Mouse (Mus musculus): ENCODE measurements at regions not wholly inside any gene's neighbourhood (a gene's known extent, or its start where the extent isn't known, plus 50 kb on each side); places are given as distances from the start of the nearest gene placed in this dataset.

DNA sequence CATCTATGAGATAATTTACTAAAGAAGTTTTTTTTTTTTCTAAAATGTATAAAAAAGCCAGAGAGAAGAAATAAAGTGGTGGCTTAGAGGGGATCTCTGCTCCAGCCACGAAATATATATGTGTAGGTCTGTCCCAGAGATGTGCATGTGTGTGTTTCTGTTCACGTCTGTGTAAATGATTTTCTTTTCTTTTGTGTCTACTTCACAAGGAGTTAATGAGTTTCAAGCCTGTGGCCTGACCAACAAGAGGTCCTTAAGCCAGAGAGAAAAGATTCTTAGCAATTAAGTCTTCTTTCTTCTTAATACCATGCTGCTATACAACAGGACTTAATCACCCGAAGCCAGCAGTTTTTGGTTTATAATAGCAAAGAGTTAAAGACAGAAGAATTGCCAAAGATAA lies 665.2 kb upstream of the Cdh12 start:
- TF ChIP-seq CTCF (conservative IDR thresholded peaks at IDR 0.05; ENCODE audit: insufficient read depth, insufficient read length, low read depth, low read length) (no peak), POLR2A (IDR thresholded peaks at IDR 0.05; ENCODE audit: low read depth, low read length) (no peak)
